Mouse (Mus musculus) CD4-positive, CD25-positive, alpha-beta regulatory T cell, adult 2 months (primary cell): ENCODE results near the gene Fbxl13.

Experiments used
- DNase-seq: peaks from one replicate; pipeline ENCODE4 v3.0.0-alpha.2; 2012; ENCODE audit warnings: low read depth, low spot score

Fbxl13 gene

DNA sequence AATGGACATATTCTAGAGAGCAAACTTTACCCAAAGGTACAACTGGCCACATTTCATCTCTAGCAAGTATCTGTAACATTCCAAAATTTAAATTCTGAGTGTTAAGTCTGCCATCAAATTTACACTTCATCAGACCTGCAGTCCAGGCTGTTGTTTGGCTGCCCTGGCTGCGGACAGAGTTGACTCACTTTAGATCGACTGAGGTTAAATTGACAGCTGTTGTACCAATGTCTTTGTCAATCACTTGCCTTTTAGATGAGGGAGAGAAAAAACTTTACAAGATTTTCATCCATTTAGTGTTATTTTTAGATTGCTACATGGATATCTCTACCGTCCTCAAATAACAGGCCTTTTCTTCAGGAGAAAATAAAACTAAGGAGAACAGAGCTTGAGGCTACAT is 126.3 kb downstream of the Fbxl13 start:
- DNase-seq: no peak

DNA sequence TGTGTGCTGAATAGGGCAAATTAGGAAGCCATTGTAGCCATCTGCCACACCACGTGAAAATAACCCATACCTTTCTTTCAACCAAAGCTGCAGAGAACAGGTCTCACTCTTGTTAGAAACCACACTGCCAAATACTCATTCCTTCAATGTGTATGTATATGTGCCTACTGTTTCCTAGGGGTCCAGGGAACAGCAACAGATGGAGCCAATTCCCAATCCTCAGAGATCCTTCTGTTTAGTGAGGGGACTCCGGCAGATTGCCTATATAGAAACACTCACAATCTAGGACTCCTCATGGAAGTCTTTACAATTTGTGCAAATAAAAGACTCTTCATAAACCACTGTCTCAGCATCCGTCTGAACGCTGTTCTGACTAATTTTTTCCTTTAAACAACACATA is 127.2 kb downstream of the Fbxl13 start:
- DNase-seq: no peak

DNA sequence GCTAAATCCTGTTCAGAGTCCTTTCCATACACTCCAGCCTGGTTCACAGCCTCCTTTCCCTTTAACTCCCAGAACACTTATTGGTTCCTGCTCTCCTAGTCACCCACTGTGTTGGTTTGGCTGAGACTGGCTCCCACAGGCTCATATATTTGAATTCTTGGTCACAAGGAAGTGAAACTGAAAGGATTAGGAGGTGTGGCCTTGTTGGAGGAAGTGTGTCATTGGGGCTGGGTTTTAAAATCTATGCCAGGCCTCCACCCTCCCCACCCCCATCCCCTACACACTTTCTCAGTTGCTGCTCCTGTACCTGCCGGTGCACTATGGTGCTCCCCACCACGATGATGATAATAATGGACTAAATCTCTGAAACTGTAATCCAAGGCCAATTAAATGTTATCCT is 127.9 kb downstream of the Fbxl13 start:
- peak; percentile 27 for DNase-seq

DNA sequence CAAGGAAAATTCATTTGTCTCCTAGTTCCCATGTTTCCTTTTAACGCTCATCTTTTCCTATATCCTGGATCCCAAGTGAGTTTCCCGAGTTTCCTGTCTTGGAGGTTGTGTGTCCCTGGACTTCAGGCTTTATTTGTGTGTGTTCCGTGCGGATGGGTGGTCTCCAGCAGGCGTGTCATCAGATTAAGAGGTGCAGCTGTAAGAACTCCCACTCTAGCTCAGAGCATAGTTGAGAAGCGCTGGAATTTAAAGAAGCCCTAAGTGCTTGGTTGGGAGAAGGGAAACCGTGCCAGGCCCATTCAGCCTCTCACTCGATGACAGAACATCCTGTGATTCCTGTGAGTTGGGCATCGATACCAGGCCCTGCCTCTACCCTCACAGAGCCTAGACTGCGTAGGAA is 132.1 kb downstream of the Fbxl13 start:
- no peak for DNase-seq

DNA sequence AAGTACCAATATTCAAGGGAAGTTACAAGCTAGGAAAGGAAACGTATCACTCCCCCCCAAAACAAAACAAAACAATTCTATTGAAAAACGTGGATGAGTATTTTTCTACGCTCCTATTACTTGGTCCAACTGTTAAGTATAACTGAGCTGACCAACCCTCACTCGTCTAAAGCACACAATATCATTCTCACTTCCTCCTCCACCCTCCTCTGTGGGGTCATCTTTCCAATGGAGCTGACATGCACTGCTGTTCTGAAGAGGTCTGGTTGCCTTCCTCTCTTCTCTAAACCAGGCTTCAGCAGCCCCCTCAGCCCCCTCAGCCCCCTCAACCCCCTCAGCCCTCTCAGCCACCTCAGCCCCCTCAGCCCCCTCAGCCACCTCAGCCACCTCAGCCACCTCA is 135.6 kb downstream of the Fbxl13 start:
- no peak for DNase-seq

DNA sequence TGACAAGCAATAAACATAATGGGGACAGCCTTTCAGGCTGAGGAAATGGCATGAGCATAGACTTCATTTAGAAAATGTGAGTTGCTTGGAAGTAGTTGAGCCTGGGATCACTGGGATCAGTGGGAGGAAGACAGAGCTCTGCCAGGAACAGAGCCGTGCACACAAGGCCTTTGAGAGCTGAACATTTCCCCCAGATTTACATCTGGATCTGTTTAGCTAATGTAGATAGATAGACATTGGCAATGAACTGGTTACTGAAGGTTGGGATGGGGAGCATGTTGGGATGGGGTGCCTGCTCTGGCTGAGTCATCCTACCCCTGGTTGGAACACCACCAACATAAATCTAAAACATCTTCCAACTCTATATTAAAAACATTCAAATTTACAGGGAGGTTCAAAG is 138.5 kb downstream of the Fbxl13 start:
- DNase-seq: no peak

DNA sequence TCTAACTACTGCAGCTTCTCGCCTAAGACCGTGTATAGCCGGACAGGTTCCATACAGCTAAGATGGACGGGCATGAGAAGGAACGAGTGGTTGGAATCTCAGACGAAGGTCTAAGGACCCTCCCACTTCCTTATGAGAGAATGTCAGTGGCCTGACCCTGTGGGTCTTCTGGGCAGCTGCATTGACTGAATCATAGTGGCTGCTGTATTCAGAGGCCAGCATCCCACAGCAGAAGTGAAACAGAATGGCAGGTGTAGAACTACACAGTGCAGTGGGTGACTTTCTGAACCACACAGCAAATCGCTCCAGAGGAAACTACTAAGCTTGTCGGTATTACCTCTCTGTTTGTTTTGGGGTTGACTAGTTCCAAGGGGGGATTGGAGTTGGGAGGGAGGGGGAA is 140.3 kb downstream of the Fbxl13 start:
- DNase-seq: no peak

DNA sequence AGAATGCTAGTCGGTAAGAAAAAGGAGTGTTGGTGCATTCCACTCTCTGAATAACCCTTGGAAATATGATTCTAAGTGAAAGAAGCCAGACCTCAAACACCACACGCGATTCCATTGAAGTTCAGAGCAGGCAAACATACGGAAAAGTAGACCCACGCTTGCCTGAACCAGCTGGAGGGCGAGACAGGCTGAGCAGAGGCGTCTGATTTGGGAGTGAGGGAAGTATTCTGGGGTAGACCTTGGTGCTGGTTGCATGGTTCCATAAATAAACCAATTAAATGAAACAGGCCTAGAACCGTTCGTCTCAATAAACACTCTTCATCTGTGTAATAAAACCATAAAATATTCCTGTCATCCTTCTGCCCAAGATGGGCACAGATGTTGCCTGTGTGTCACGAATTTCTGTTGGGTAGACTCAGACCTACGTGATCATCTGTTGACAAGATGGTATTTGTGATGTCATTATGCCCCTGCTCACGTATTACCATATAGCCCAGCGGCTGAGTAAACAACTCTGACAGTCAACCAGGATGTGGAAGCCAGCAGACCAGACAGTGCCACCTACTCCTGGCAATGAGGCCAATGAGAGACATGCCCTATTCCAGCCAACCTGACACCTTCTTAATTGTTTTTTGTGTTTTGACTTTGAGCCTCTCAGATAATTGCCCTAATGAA is 142.4 kb downstream of the Fbxl13 start:
- no peak for DNase-seq

DNA sequence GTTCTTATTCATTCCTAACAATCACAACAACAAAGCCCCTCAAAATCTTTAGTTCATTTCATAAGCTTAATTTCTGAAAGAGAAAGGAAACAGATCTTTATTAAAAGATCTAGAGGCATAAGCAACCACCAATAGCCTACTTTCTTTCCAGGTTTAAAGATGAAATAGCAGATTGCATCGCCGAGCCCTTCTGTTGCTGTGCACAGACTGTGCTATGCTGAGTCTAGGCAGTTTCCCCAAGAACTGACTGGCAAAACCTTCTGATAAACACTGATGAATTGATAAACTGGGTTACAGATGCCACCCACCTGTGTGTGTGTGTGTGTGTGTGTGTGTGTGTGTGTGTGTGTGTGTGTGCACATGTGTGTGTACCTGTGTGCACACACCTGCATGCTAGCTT is 144.5 kb downstream of the Fbxl13 start:
- DNase-seq: no peak

DNA sequence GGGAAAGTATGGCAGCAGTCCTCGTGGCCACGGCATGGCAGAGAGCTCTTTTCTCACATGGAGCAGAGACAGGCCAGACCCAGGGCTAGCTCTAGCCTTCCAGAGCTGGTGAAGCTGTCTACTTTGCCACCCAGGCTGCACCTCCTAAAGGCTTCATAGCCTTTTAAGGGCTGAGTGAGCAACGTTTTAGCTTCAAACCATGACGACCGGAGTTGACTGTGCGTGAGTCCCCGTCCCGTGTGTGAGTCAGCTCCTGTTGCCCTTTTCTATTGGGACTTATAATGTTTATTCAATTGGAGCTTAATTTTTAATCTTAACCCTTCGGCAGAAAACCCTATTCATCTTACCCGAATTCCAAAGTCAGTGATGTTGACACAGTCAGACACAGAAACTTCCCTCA is 145.3 kb downstream of the Fbxl13 start:
- DNase-seq: no peak

DNA sequence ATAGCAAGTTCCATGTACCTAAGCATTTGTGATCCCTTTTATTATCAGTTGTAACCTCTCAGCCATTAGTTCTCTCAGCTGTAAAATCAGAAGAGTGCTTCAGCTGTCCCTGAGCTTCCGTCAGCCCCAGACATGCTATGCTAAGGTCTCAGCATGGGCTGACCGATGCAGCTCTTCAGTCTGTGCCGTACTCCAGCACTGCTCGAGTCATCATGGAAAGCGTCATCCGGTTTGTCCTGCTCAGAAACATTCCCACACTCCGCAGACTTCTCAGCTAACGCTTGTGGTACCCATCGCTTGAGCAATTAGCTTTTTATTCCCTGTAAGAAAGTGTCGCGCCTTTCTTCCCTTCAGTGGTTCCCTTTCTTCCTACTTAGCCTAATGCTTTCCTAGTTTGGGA is 146.5 kb downstream of the Fbxl13 start:
- no peak for DNase-seq

DNA sequence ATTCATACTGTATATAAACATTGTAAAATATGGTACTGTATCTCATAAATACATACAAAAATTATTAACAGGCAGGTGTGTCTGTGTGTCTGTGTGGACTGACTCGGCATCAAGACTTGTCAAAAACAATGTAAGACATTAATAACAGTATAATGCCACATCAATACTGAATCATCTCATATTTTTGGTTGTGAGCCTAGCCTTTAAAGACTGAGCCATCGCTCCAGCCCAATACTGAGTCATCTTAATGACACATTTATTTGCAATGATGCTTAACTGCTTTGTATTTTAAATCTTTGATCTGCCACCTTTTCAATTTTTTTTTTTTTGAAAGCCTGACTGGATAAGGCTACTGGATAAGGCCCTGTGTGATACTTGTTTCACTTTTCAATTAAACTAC is 146.9 kb downstream of the Fbxl13 start:
- DNase-seq: no peak

DNA sequence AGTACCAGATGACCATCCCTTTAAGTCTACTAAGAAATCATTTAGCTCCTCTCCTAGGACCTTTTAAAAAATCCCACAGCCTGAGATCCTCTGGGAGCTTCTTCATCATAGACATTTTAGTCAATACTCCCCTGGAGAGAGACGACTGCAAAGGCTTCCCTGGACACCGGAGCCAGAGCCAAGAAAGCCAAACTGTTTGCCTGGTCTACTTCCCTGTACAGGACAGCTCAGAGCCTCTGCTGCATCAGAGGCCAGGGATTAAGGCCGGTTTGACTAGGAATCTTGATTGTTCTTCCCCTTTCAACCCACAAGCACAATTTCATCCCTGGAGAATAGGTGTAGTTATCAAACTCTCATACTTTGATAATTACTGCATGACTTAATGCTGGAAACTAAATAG is 148.6 kb downstream of the Fbxl13 start:
- no peak for DNase-seq

DNA sequence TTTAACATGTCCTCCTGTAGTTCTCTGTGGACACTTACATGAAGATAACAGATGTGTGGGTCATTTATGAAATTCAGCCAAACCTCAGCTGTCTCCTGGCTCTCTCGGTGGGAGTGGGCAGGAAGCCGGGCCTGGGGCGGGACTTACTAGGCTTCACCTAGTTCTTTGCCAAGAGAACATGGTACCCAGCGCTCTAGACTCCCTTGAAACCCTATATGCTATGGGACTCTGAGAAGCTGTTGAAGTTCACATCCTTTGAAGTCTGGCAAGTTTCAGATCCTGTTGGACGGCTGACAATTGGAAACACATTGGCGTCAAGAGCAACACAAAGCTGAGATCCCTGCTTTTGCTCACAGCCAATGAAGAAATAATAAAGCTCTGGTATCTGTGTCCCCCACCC is 149.1 kb downstream of the Fbxl13 start:
- no peak for DNase-seq

DNA sequence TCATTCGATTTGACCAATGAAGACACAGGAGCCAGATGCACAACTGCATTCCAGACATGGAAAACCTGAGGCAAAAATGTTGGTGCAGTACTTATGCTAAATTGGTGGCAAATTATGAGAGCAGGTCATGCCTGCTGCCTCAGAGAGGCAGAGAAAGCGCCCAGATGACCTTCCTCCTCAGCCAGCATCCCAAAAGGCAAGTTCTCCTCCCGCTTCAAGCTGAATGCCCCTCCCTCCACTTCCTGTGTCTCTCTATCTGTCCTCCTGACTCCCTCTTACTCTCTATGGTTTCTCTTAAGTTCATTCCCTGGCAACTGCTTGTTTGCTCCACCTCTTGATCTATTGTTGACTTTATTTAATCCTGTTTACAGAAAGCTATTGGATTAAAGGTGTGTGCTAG is 150.7 kb downstream of the Fbxl13 start:
- DNase-seq: no peak

DNA sequence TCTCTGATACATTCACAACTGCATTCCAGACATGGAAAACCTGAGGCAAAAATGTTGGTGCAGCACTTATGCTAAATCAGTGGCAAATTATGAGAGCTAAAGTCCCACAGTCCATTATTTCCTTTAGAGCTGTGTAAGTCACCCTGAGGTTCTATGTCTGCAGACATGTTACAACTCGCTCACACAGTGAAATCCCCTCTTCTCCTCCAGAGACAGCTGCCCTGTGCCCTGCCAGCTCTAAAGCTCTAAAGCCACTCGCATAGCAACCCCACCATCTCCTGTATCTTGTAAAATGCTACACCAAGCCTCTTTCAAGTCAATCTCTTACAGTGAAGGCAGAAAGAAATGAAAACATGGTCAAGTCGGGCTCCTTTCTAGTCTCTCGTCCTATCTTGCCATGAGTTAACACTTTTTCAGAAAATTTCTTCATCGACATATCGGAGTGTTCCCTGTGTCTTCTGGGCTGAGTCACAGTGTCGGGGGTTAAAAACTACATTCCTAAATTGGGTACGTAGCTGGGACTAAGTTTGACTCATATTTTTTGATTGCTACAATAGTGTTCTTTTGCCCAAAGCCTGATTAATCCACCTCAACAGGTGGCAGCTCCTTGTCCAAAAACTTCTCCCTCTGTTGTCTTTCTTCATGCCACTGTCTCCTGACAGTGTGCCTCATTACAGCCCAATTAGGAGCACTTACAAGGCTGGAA is 152.0 kb downstream of the Fbxl13 start:
- no peak for DNase-seq

DNA sequence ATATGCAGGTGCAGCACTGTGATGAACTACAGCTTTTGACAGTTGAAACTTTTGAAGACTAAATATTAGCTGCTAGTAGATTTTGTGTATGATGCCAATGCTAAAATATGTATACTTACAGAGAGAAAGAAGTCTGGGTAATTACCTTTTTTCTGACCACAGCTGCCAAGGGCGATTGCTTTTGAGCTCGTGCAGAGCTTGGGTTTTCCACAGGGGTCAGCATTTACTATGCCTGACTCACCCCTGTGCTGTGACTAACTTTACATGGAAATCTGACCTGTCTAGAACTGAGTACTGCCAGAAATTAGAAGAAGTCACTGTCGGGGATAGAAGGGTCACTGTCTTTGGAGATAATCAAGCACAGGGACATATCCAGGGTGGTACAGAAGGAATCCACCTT is 153.2 kb downstream of the Fbxl13 start:
- no peak for DNase-seq

DNA sequence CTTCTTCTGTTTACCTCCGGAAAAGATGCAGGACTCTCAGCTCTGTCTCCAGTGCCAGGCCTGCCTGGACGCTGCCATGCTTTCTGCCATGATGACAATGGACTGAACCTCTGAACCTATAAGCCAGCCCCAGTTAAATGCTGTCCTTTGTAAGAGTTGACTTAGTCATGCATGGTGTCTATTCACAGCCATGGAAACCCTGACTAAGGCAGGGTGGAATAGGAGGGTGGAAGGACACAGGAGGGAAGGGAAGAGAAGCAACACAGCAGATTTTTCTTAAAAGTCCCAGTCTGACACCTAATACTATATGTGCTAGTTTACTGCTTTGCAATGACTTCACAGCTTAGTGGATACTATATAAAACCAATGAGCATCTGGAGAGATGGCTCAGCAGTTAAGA is 154.0 kb downstream of the Fbxl13 start:
- no peak for DNase-seq

DNA sequence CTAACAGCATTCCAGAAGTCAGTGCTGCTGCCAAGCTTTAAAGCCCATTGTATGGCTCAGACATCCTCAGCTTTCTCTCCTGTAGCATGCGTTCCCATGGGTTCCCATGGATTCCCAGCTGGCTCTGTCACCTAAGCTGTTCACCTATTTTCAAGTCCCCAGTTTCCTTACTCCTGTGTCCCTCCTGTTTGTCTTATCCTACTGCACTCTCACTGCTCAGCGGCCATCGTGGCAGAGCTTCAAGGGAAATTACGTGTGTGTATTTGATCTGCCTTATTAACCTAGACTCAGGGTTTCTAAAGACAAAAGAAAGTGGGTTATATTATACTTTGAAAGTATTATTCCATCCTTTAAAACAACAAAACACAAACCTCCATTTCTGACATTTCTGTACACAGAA is 156.3 kb downstream of the Fbxl13 start:
- no peak for DNase-seq

DNA sequence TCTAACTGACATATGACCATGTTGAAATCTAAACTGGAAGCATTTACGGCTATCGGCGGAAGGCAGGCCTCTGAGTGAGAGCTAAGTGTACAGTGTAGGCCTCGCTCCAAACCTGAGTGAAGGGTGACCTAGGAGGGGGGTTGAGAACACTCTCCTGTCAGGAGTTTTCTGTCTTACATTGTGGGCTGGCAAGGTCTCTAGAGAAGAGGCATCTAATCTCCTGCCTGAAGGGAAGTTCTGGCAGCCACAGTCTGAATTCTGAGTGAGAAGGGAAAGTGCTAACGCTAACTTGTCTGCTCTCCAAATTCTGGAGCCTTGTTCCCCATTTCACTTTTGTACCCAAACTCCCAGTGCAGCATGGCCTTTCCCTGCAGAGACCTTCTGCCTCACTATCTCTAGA is 156.9 kb downstream of the Fbxl13 start:
- no peak for DNase-seq

DNA sequence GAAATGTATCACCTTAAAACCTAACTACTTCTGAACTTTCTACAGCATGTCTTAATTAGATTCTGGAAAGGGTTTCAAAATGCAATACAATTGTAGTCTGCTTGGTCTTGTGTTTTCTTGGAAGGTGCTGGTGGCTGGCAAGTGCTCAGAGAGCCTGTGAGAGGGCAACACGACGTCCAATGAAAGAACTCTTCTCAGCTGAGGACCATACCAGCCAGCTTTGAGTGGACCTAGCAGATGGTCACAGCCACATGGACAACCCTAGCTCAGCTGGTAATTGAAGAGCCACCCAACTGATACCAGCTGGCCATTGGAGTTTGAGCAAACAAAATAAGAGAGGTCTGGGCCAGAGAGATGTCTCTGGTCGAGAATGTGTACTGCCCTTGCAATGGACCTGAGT is 157.7 kb downstream of the Fbxl13 start:
- no peak for DNase-seq

DNA sequence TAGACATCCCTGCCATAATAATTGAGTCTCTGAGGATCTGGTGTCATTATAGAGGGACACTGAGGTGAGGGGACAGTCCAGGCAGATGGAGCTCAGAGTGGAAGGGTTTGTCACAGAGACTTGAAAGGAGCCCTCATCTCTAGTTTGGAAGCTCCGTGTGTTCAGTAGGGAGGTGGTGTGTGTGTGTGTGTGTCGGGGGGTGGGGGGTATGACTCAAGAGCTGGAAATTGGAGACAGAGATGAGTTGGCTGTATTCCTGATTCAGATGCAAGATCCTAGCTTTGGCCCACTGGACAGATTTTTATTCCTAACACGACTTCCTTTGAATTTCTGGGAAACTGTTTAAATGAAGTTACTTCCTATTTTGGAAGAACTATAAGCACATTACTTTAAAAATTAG is 158.1 kb downstream of the Fbxl13 start:
- DNase-seq: no peak

DNA sequence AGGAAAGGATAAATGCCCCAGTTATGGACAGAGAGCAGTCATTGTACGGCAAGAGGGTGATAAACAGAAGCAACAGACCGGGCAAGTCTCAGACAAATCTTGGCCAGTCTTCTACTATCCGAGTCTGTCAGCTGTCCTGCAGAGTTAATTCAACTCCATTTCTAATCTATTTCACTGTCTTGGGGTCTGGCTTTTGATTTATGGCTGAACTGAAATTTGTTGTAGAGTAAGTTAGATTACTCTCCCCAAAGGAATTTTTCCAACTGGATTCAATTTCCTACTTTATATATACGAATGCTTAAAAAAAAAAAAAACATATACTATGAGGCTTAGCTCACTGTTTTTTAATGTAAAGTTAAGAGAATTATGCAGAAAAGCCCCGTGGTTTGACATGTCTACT is 158.6 kb downstream of the Fbxl13 start:
- DNase-seq: no peak
